Mouse (Mus musculus) testis, adult 2 months (tissue): ENCODE measurements around the gene Pls1. TPM values are rescaled to one million over a fixed set of nuclear protein-coding genes. Genes with fewer than 3 reads are reported as not detected.

Experiments
- H3K27ac ChIP-seq: fragments of 200-500 bp; 2 replicates; pipeline ENCODE4 v1.5.1; 2012; ENCODE audit warnings: low read depth, low read length; ENCODE audit not compliant: control insufficient read depth, insufficient read depth
- H3K27me3 ChIP-seq: fragments of 200-500 bp; 2 replicates; pipeline ENCODE4 v1.6.1; 2012; ENCODE audit warnings: mild to moderate bottlenecking, low read length, moderate library complexity; ENCODE audit not compliant: control insufficient read depth, insufficient read depth
- H3K36me3 ChIP-seq: fragments of 200-500 bp; 2 replicates; pipeline ENCODE4 v1.6.1; 2012; ENCODE audit warnings: mild to moderate bottlenecking, low read length; ENCODE audit not compliant: control insufficient read depth, insufficient read depth
- H3K4me1 ChIP-seq: fragments of 200-500 bp; 2 replicates; pipeline ENCODE4 v1.6.1; 2012; ENCODE audit warnings: low read length; ENCODE audit not compliant: control insufficient read depth, insufficient read depth
- H3K4me3 ChIP-seq: fragments of 200-500 bp; 2 replicates; pipeline ENCODE4 v1.5.1; 2012; ENCODE audit warnings: low read depth, mild to moderate bottlenecking, low read length, moderate library complexity, mixed read lengths; ENCODE audit not compliant: control insufficient read depth
- CTCF ChIP-seq: fragments of 200-500 bp; IDR thresholded peaks from 2 replicates; pipeline ENCODE4 v1.5.1; 2012; ENCODE audit warnings: low read depth, mild to moderate bottlenecking, inconsistent platforms, low read length, moderate library complexity; ENCODE audit not compliant: control insufficient read depth, insufficient read depth, insufficient replicate concordance
- POLR2A ChIP-seq: fragments of 200-500 bp; IDR thresholded peaks from 2 replicates; pipeline ENCODE4 v1.6.1; 2012; ENCODE audit warnings: low read depth, mild to moderate bottlenecking, inconsistent platforms, low read length, moderate library complexity; ENCODE audit not compliant: control insufficient read depth
- polyA plus RNA-seq: library from polyadenylated mRNA; depleted of rRNA; stranded (reverse); fragments of >200 nt; gene quantifications from 2 replicates; pipeline ENCODE4 v1.2.3, GENCODE M21; 2012

Gene Pls1
- polyA plus RNA-seq, 1 experiment, result 0.70 TPM

DNA sequence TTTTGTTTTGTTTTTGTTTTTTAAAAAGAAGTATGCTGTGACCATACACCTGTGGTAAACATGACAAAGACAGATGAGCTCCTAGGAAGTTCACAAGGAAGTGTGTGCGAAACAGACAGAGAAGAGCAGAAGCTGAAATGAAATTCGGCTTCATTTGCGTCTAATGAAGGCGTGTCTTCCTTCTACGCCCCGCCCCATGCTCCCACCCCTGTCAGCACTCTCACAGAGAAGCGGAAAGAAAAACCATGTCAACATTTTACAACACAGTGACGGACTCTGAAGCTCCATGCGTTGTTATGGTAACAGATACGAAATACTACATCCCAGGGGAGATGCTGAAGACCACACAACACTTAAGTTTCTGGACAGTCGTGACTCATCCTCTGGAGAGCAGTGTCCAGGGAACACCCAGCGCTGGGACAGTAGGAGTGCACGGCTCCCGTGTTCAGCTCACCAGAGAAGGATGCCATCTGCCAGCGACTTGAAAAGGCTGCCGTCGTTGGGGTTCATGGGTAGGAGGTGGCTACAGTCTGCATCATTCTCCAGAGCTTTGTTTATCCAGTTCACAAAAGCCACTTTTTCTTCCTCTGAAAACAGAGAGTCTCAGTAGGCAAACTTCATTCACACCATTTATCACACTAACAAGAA is 61.3 kb downstream of the Pls1 start:
- no peak for TF ChIP-seq CTCF
- Histone ChIP-seq H3K4me1 (no peaks in the 10 kb centered on the region), H3K27ac (no peak overlapping the region), H3K36me3 (no peaks in the 10 kb centered on the region), H3K4me3 (no peak overlapping the region), H3K27me3 (no peaks in the 10 kb centered on the region)

DNA sequence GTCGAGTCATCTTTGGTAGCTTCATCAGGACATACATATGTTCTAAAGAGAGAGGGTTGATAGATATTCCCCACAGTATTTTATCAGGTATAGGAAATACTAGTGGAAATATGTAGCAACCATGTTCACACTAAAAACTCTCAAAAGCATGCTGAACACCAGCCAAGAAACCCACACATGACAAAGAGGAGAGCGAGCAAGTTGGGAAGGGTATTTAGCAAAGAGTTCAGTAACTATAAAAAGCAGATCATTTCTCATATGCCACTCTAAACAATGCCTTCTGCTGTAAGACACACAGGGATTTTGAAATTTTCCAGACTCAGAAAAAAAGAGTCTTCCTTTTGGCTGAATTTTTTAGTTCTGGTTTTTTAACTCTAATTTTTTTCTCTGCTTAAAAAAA is 73.4 kb downstream of the Pls1 start:
- Histone ChIP-seq H3K36me3 (no peaks in the 10 kb centered on the region), H3K27me3 (no peaks in the 10 kb centered on the region), H3K27ac (no peak overlapping the region), H3K4me3 (no peak overlapping the region), H3K4me1 (no peaks in the 10 kb centered on the region)
- TF ChIP-seq CTCF, result no peak
- TF ChIP-seq POLR2A, result no peak

GRCm38 (mm10) chr9:95763218-95763617 is 81.9 kb downstream of the Pls1 start:
- Histone ChIP-seq H3K36me3 (no peaks in the 10 kb centered on the region), H3K4me1 (no peaks in the 10 kb centered on the region), H3K4me3 (no peak overlapping the region), H3K27ac (no peak overlapping the region), H3K27me3 (no peaks in the 10 kb centered on the region)
- TF ChIP-seq CTCF, result no peak

- Histone ChIP-seq H3K4me1 (no peaks in the 10 kb centered on the region), H3K36me3 (no peaks in the 10 kb centered on the region), H3K4me3 (no peak overlapping the region), H3K27me3 (no peaks in the 10 kb centered on the region), H3K27ac (no peak overlapping the region)
- no peak for TF ChIP-seq CTCF
- TF ChIP-seq POLR2A, result no peak
These were observed 82.9 kb downstream of the Pls1 start for GRCm38 (mm10) chr9:95762228-95762627.

- Histone ChIP-seq H3K36me3 (no peaks in the 10 kb centered on the region), H3K27me3 (no peaks in the 10 kb centered on the region), H3K27ac (no peak overlapping the region), H3K4me3 (no peak overlapping the region), H3K4me1 (no peaks in the 10 kb centered on the region)
- TF ChIP-seq CTCF, result no peak
- no peak for TF ChIP-seq POLR2A
These were observed 83.7 kb downstream of the Pls1 start for GRCm38 (mm10) chr9:95761381-95761780.

- peaks cover 7% of the 10 kb centered on the region for H3K4me1 ChIP-seq
- H3K4me3 ChIP-seq, result no peak overlapping the region
- no peaks in the 10 kb centered on the region for H3K36me3 ChIP-seq
- no peak overlapping the region for H3K27ac ChIP-seq
- no peaks in the 10 kb centered on the region for H3K27me3 ChIP-seq
- no peak for TF ChIP-seq POLR2A
- TF ChIP-seq CTCF, result no peak
These were observed 94.4 kb downstream of the Pls1 start for GRCm38 (mm10) chr9:95750746-95751145.

DNA sequence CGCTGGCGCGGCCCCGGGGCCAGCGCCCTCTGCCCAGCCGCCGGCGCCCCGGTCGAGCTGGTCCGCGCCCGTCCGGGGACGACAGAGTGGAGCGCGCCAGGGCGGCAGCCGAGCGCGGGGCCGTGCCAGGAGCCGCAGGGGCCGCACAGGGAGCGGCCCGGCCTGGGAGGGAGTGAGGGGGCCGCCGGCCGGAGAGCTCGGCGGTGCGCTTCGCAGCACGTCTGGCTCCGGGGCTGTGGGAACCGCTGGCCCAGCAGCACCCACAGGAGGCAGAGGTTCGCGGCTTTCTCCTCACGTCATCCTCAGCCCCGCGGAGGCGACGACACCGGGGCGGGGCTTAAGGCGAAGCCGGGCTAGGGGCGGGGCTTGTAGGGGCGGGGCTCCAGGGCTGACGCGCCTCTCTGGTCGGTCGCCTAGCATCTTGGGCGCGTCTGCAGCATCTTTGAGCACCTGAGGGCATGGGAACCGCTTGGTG is 95.0 kb downstream of the Pls1 start, which contains the start of gene Trpc1:
Gene Trpc1 (minus strand): TSS at position 339 of the 475 bp plus-strand sequence.
- Histone ChIP-seq H3K36me3 (no peaks in the 10 kb centered on the region), H3K4me1 (peaks cover 7% of the 10 kb centered on the region), H3K27ac (peak within 1 kb of the TSS; percentile 81), H3K4me3 (peak within 1 kb of the TSS; percentile 97), H3K27me3 (no peaks in the 10 kb centered on the region)
- TF ChIP-seq POLR2A (peak; percentile 41; the same call in 1 of the 2 replicates), CTCF (no peak)
